Mouse (Mus musculus) embryonic fibroblast, embryonic 13.5 days (primary cell): Measurements from ENCODE around the gene Foxd2. TPM values are rescaled to one million over a fixed set of nuclear protein-coding genes. Genes with fewer than 3 reads are reported as not detected.
A peak's percentile ranks its signal among the peaks of the same experiment; 100 is the strongest.

Experiments
- H3K27ac ChIP-seq: 2 replicates; pipeline ENCODE4 v1.5.1; 2012; ENCODE audit warnings: low read length, control low read depth, inconsistent platforms; ENCODE audit not compliant: insufficient read depth
- H3K4me1 ChIP-seq: 2 replicates; pipeline ENCODE4 v1.6.1; 2011; ENCODE audit warnings: low read length; ENCODE audit not compliant: control insufficient read depth, insufficient read depth
- H3K4me3 ChIP-seq: 2 replicates; pipeline ENCODE4 v1.5.1; 2011; ENCODE audit warnings: mild to moderate bottlenecking, control low read depth, low read length; ENCODE audit not compliant: insufficient read depth
- CTCF ChIP-seq: IDR thresholded peaks from 2 replicates; pipeline ENCODE4 v1.5.1; 2011; ENCODE audit warnings: mild to moderate bottlenecking, control low read depth, low read length, moderate library complexity, borderline replicate concordance; ENCODE audit not compliant: insufficient read depth
- POLR2A ChIP-seq: IDR thresholded peaks from 2 replicates; pipeline ENCODE4 v1.6.1; 2011; ENCODE audit warnings: low read depth, mild to moderate bottlenecking, control low read depth, low read length, moderate library complexity
- polyA plus RNA-seq: library from polyadenylated mRNA; stranded (reverse); fragments of >200 nt; gene quantifications from 2 replicates; pipeline ENCODE4 v1.2.4, GENCODE M21; 2011; ENCODE audit warnings: low read depth; ENCODE audit not compliant: missing spikeins, insufficient read length

Gene Foxd2
- polyA plus RNA-seq, 1 experiment: 0.47 TPM

DNA sequence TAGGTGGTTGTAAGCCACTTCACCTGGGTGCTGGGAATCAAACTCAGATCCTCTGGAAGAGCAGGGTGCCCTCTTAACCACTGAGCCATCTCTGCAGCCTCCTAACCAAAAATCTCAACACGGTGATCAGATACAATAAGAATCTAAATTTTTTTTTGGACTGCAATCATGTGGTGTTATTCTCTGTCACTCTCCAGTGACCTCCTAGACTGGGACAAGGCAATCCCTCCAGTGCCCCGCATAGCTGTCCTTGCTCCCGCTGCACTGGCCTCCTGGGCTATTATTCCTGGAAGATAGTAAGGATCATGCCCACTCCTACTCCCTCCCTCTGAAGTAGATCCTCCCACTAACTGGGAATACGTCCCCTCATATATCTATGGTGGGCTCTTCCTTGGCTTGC lies 32.6 kb upstream of the Foxd2 start:
- no peak overlapping the region for H3K27ac ChIP-seq
- no peak overlapping the region for H3K4me3 ChIP-seq
- H3K4me1 ChIP-seq: no peaks in the 10 kb centered on the region
- TF ChIP-seq CTCF (no peak), POLR2A (no peak)

DNA sequence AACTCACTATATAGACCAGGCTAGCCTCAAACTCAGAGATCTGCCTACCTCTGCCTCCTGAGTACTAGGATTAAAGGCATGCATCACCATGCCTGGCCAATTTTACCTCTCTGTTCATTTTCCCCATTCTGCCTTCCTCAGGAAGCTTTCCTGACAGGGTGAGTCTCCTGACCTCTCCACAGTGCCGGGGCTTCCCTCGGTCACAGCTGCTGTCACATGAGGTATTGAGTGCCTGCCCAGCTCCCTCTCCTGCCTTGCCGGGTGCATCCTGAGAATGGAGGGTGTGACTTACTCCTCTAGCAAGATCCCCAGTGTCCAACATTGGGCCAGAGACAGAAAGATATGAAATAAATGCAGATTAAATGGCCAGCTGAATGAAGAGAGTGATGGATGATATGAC lies 29.6 kb upstream of the Foxd2 start:
- TF ChIP-seq CTCF: no peak
- TF ChIP-seq POLR2A: no peak
- Histone ChIP-seq H3K27ac (no peak overlapping the region), H3K4me1 (no peaks in the 10 kb centered on the region), H3K4me3 (no peak overlapping the region)

DNA sequence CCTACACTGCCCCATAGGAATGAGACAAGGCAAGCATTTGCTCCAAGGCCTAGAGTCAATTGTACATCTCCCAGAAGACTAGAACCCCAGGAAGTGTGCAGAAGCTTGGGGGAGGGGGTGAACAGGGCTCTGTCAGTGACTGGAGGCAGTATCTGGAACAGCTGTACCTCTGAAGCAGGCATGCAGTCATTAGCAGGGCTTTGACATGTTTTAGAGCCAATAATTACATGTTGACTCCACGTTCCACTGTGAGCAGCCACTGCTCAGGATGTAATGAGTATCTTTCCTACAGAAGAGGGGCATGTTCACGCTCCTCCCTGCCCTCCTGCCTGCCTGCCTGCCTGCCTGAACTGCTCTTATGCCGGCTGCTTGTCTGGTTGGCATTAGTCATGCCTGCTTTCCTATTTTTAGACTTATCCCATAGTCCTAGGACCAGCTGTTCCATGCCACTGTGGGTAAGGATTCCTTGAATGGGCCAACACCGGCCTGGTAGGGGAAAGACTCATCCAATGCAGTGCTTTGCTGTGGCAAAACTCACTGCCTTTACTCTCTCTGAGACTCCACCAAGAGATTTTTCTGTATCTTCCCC lies 28.9 kb upstream of the Foxd2 start:
- Histone ChIP-seq H3K27ac (no peak overlapping the region), H3K4me3 (no peak overlapping the region), H3K4me1 (no peaks in the 10 kb centered on the region)
- TF ChIP-seq POLR2A (no peak), CTCF (no peak)

DNA sequence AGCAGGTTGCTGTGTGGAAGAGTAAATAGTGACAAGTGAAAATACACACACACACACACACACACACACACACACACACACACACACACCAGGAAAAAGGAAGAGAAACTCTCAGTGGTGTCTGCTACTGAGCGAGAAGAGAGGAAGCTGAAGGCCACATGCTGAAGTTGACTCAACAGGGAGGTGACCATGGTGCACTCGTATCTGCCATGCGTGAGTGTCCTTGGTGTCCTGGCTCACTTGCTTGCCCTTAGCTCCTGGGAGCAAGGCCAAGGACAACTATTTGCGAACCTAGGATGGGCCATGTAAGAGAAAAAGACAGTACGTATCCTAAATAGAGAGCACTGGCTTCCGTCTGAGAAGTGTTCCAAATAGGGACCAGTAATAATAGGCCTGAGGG lies 25.5 kb upstream of the Foxd2 start:
- H3K4me1 ChIP-seq: no peaks in the 10 kb centered on the region
- TF ChIP-seq POLR2A (no peak), CTCF (no peak)
- no peak overlapping the region for H3K27ac ChIP-seq
- no peak overlapping the region for H3K4me3 ChIP-seq

DNA sequence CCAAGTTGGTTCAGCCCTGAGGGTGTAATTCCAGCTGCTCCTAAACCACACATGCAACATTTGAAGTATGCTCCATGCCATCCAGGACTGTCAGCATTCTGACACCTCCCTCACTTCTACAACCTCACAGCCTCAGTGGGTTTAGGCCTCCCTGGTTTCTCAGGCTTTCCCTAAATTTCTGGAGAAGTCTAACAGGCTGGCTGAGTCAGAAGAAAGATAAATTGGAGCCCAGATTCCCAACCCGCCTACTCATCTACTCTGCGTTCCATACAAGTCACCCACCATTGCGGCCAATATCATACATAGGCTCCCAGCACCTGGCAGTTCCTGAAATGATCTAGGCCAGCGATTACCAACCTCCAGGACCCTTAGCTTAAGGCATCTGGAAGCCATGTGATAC lies 24.1 kb upstream of the Foxd2 start:
- TF ChIP-seq CTCF: no peak
- H3K27ac ChIP-seq: no peak overlapping the region
- H3K4me1 ChIP-seq: no peaks in the 10 kb centered on the region
- no peak overlapping the region for H3K4me3 ChIP-seq

DNA sequence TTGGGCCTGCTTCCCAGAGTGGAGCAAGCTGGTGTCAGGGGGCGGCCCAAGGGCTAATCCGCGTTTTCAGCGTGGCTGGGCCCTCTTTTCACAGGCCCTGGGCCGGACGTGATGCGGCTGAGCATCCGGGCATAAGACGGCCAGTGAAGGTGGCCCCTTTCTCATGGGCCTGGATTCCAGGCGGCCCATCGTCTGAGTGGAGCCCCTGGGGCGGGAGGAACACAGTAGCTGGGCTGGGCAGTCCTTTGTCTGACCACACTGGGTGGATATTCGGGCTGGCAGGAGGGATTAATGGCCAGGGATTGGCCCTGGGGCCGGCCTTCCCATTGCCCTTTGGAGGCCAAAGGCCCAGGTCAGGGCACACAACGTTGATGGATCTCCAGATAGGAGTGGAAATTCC lies 20.5 kb upstream of the Foxd2 start:
- Histone ChIP-seq H3K27ac (no peak overlapping the region), H3K4me1 (no peaks in the 10 kb centered on the region), H3K4me3 (no peak overlapping the region)
- TF ChIP-seq CTCF (no peak), POLR2A (no peak)

DNA sequence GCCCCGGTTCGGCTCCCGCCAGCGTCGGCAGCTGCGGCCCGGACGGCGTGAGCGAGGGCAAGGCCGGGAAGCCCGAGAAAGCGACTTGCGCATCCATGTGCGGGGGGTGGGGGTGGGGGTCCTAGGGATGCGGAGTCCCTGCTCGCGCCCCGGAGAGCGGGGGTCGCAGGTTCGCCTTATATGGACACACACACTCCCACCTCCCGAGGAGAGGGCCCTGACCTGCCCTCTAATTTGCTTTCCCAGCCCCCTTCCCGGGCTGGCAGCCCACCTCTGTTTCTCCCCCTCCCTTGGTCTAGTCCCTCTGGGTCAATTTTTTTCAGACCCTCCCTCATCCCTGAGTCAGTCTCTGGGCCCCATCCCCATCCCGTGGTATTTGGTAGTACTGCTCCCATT lies 17.2 kb upstream of the Foxd2 start, which contains the start of gene Foxe3:
Foxe3 (minus strand) TSS at position 97 of the 396 bp plus-strand sequence.
- Histone ChIP-seq H3K4me1 (no peaks in the 10 kb centered on the region), H3K27ac (no peak within 1 kb of the TSS), H3K4me3 (no peak within 1 kb of the TSS)
- TF ChIP-seq CTCF (no peak), POLR2A (no peak)

DNA sequence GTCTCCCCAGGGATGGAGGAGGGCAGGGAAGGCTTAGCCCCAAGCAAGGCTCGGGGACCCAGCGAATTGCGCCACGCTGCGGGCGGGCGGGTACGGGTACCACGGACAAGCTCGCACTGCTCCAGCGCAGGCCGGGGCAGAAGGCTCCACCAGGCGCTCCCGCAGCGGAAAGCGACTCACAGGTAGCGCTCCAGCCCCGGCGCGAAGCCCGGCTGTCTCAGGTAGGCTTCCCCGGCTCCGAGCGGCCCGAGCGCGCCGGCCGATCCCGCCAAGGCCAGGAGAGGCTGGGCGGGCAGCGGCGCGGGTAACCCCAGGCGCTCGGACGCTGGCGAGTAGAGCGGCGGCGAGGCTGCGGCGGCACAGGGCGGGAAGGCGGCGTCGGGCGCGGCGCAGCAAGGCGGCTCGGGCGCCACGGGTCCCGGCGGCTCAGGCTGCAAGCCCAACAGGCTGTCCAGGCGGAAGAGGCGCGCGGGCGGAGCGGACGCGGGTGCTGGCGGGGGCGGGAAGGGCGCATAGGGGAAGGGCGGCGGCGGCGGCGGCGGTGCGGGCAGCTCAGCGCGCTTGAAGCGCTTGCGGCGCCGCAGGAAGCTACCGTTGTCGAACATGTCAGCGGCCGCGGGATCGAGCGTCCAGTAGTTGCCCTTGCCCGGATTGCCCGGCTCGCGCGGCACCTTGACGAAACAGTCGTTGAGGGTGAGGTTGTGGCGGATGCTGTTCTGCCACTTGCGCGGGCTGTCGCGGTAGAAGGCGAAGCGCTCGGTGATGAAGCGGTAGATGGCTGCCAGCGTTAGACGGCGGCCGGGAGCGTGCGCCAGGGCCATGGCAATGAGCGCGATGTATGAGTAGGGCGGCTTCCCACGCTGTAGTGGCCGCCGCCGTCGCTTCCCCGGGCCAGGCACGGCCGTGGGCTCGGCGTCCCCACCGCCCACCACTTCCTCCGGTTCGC lies 16.6 kb upstream of the Foxd2 start:
- H3K27ac ChIP-seq: no peak overlapping the region
- TF ChIP-seq POLR2A (no peak), CTCF (no peak)
- no peak overlapping the region for H3K4me3 ChIP-seq
- no peaks in the 10 kb centered on the region for H3K4me1 ChIP-seq

DNA sequence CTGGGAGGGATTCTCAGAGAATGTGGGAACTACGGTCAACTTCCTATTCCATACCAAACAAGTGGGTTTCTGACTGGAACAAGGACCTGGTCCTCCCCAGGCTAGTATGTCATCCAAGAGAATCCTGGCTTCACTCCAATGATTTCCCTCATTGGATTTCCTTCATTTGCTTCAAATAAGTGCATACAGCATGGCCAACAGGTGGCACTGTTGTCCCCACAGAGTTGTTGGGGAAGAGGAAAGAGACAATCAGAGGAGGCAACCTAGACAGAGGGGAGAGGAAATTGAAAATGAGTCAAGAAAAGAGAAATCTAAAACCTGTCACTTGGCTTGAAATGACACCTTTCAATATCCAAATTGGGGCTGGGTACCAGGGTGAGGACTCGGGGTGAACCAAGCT lies 8.4 kb upstream of the Foxd2 start:
- Histone ChIP-seq H3K4me1 (peaks cover 6% of the 10 kb centered on the region), H3K4me3 (no peak overlapping the region), H3K27ac (no peak overlapping the region)
- TF ChIP-seq CTCF (0 out of 2 replicates have a peak, but pooled peaks have one; percentile 25), POLR2A (no peak)

DNA sequence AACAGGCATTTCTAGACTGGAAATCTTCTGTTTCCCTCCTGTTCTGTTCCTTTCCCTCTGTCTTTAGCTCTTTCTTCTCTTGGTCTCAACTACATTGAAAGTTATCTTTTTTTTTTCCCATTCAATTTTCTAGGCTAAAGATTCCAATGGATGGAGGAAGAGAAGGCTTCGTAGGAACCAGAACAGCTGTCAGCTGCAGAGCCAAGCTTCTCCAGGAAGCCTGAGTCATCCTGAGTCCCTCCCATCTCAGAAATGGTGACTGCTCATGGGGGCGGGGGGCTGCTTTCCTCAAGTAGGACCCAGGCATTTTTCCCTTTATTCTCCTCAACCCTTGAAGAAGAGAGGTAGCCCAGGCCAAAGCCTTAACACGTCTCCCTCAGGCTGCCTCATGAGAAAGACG lies 7.4 kb upstream of the Foxd2 start:
- no peak overlapping the region for H3K4me3 ChIP-seq
- peaks cover 6% of the 10 kb centered on the region for H3K4me1 ChIP-seq
- no peak for TF ChIP-seq CTCF
- TF ChIP-seq POLR2A: no peak
- no peak overlapping the region for H3K27ac ChIP-seq
